20 mouse cellular contexts compared by ENCODE assay signal in the genomic region with DNA sequence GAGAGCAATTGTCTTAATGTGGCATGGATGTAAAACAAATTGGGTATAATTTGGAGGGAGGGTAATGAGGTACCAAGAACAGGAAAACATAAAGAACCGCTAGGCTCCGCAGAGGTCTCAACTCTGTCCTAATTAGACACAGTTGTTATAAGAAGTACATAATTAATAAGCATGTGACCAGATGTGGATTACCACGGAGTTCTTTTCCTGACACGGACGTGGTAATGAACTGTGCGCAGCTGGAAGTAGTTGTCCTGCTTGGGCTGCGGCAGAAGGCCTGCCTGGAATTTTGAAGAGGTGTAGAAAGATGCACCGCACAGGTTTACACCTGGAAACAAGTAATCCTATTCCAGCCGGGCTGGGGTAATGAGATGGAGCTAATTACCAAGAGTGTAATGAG. TPM values are rescaled to one million over a fixed set of nuclear protein-coding genes. Genes with fewer than 3 reads are reported as not detected.
DNase-seq lines count a peak whose midpoint lies in the region; ATAC-seq lines count a peak whose summit lies in the region.
"Had no signal": no experiment of that assay in that cellular context is flagged by ENCODE, and none has a peak within 500 bp of the region (broad histone marks: within the 10 kb centered on the region; RNA-seq: fewer than 3 reads in every experiment).

No protein-coding gene starts in this region.

- no peaks in the 10 kb centered on the region for H3K27me3 ChIP-seq in kidney, embryonic 15.5 days
- no peaks in the 10 kb centered on the region for H3K27me3 ChIP-seq in kidney, embryonic 14.5 days (ENCODE audit: control insufficient read depth, insufficient read depth, low read length)
- H3K27me3 ChIP-seq in embryonic facial prominence, embryonic 14.5 days (replicated peaks; ENCODE audit: control insufficient read depth, insufficient read depth, low read length), result no peaks in the 10 kb centered on the region
- H3K27me3 ChIP-seq in hindbrain, embryonic 15.5 days, result no peaks in the 10 kb centered on the region
- no peaks in the 10 kb centered on the region for H3K27me3 ChIP-seq in midbrain, embryonic 15.5 days (replicated peaks)
- H3K27me3 ChIP-seq: stomach, embryonic 15.5 days had no signal

- H3K9me3 ChIP-seq in kidney, embryonic 15.5 days (replicated peaks), result no peaks in the 10 kb centered on the region
- H3K9me3 ChIP-seq in kidney, embryonic 14.5 days (ENCODE audit: control insufficient read depth, low read length), result no peaks in the 10 kb centered on the region
- no peaks in the 10 kb centered on the region for H3K9me3 ChIP-seq in embryonic facial prominence, embryonic 14.5 days (ENCODE audit: control insufficient read depth, low read length)
- no peaks in the 10 kb centered on the region for H3K9me3 ChIP-seq in hindbrain, embryonic 15.5 days
- H3K9me3 ChIP-seq in midbrain, embryonic 15.5 days, result no peaks in the 10 kb centered on the region
- H3K9me3 ChIP-seq: stomach, embryonic 15.5 days had no signal

- DNase-seq in embryonic facial prominence, embryonic 14.5 days (ENCODE audit: low spot score), result no peak
- DNase-seq in gastrocnemius, postnatal 4 days (ENCODE audit: low spot score in 2 of 2), result no peak
- no peak for DNase-seq in layer of hippocampus, adult 9-11 months
- no peak for DNase-seq in left cerebral cortex, adult 9 months (ENCODE audit: low spot score in 2 of 2)
- DNase-seq: adrenal gland, postnatal 10 days; cerebellum, adult 9-11 months; heart, adult 18-20 months; kidney, postnatal 36 days; liver; lung, adult 2 months; lung, postnatal 4 days; spleen, adult 18-20 months; thymus, postnatal 25 days had no signal

- H3K4me2 ChIP-seq in kidney, embryonic 15.5 days, result no peak overlapping the region
- H3K4me2 ChIP-seq in kidney, embryonic 14.5 days (replicated peaks; ENCODE audit: low read depth, low read length), result no peak overlapping the region
- H3K4me2 ChIP-seq in embryonic facial prominence, embryonic 14.5 days (ENCODE audit: low read depth, low read length), result no peak overlapping the region
- no peak overlapping the region; the same call in 1 of the 2 replicates for H3K4me2 ChIP-seq in hindbrain, embryonic 15.5 days
- no peak overlapping the region for H3K4me2 ChIP-seq in midbrain, embryonic 15.5 days
- H3K4me2 ChIP-seq: stomach, embryonic 15.5 days had no signal

- peaks cover 5% of the 10 kb centered on the region for H3K4me1 ChIP-seq in kidney, embryonic 15.5 days
- no peaks in the 10 kb centered on the region for H3K4me1 ChIP-seq in kidney, embryonic 14.5 days (ENCODE audit: control insufficient read depth, insufficient read depth, low read length)
- H3K4me1 ChIP-seq in embryonic facial prominence, embryonic 14.5 days (ENCODE audit: control insufficient read depth, insufficient read depth, low read length), result no peaks in the 10 kb centered on the region; the same call in 1 of the 2 replicates
- H3K4me1 ChIP-seq in hindbrain, embryonic 15.5 days (replicated peaks), result peaks cover 19% of the 10 kb centered on the region
- peaks cover 6% of the 10 kb centered on the region; the same call in 1 of the 2 replicates for H3K4me1 ChIP-seq in midbrain, embryonic 15.5 days
- H3K4me1 ChIP-seq: stomach, embryonic 15.5 days had no signal

- ATAC-seq in kidney, embryonic 15.5 days (replicated peaks; ENCODE audit: low FRiP score), result 0 out of 2 replicates have a peak, but pooled peaks have one; percentile 6
- no peak for ATAC-seq in kidney, embryonic 14.5 days (ENCODE audit: low FRiP score, low TSS enrichment)
- peak; percentile 55 for ATAC-seq in embryonic facial prominence, embryonic 14.5 days (ENCODE audit: low read depth)
- peak; percentile 71 for ATAC-seq in hindbrain, embryonic 15.5 days (ENCODE audit: low FRiP score, low read depth)
- peak; percentile 53 for ATAC-seq in midbrain, embryonic 15.5 days (replicated peaks)
- ATAC-seq: intestine, embryonic 16.5 days had no signal

- H3K27ac ChIP-seq in kidney, embryonic 15.5 days, result no peak overlapping the region
- no peak overlapping the region for H3K27ac ChIP-seq in kidney, embryonic 14.5 days (ENCODE audit: low read depth, low read length)
- H3K27ac ChIP-seq in embryonic facial prominence, embryonic 14.5 days (replicated peaks; ENCODE audit: low read depth, low read length), result no peak overlapping the region
- 0 out of 2 replicates have a peak overlapping the region, but pooled peaks have one; percentile 64 for H3K27ac ChIP-seq in hindbrain, embryonic 15.5 days (replicated peaks)
- H3K27ac ChIP-seq in midbrain, embryonic 15.5 days, result no peak overlapping the region
- H3K27ac ChIP-seq: stomach, embryonic 15.5 days had no signal

- no peak overlapping the region for H3K4me3 ChIP-seq in kidney, embryonic 15.5 days (replicated peaks)
- H3K4me3 ChIP-seq in kidney, embryonic 14.5 days (ENCODE audit: low read length), result no peak overlapping the region
- no peak overlapping the region for H3K4me3 ChIP-seq in embryonic facial prominence, embryonic 14.5 days (ENCODE audit: low read depth, low read length)
- H3K4me3 ChIP-seq in hindbrain, embryonic 15.5 days, result no peak overlapping the region
- H3K4me3 ChIP-seq in midbrain, embryonic 15.5 days, result no peak overlapping the region
- H3K4me3 ChIP-seq: stomach, embryonic 15.5 days had no signal

- no peaks in the 10 kb centered on the region for H3K36me3 ChIP-seq in kidney, embryonic 15.5 days
- no peaks in the 10 kb centered on the region for H3K36me3 ChIP-seq in kidney, embryonic 14.5 days (ENCODE audit: control insufficient read depth, insufficient read depth, low read length)
- H3K36me3 ChIP-seq in embryonic facial prominence, embryonic 14.5 days (ENCODE audit: control insufficient read depth, insufficient read depth, low read length), result no peaks in the 10 kb centered on the region
- H3K36me3 ChIP-seq in hindbrain, embryonic 15.5 days, result no peaks in the 10 kb centered on the region
- no peaks in the 10 kb centered on the region for H3K36me3 ChIP-seq in midbrain, embryonic 15.5 days (replicated peaks)
- H3K36me3 ChIP-seq: stomach, embryonic 15.5 days had no signal

- no peak overlapping the region for H3K9ac ChIP-seq in kidney, embryonic 15.5 days
- H3K9ac ChIP-seq in kidney, embryonic 14.5 days (ENCODE audit: low read depth, low read length), result no peak overlapping the region
- H3K9ac ChIP-seq in embryonic facial prominence, embryonic 14.5 days (ENCODE audit: low read depth, low read length), result no peak overlapping the region
- no peak overlapping the region for H3K9ac ChIP-seq in hindbrain, embryonic 15.5 days
- no peak overlapping the region for H3K9ac ChIP-seq in midbrain, embryonic 15.5 days
- H3K9ac ChIP-seq: stomach, embryonic 15.5 days had no signal

- 69% methylated on average over 9 of the region's 9 CpGs for WGBS in kidney, embryonic 15.5 days
- 69% methylated on average over 9 of the region's 9 CpGs for WGBS in kidney, embryonic 14.5 days
- 36% methylated on average over 9 of the region's 9 CpGs for WGBS in embryonic facial prominence, embryonic 14.5 days
- WGBS in hindbrain, embryonic 15.5 days, result 52% methylated on average over 9 of the region's 9 CpGs
- WGBS in midbrain, embryonic 15.5 days, result 53% methylated on average over 9 of the region's 9 CpGs

RNA-seq across cellular contexts. Expression of gene Lrguk, which starts 51.4 kb away (rescaled TPM):
- polyA plus RNA-seq in kidney, embryonic 15.5 days (2015; fragmentation: Nextera tagmentation; extraction: Ambion mirVana), result 1.1 and 1.3 TPM in 2 replicates
- 1.3 and 2.0 TPM in 2 replicates for polyA plus RNA-seq in kidney, embryonic 14.5 days (2014; fragmentation: Nextera tagmentation; extraction: Ambion mirVana)
- 1.1 and 1.6 TPM in 2 replicates for polyA plus RNA-seq in embryonic facial prominence, embryonic 14.5 days (2014; fragmentation: Nextera tagmentation; extraction: Ambion mirVana)
- 1.00 and 1.1 TPM in 2 replicates for polyA plus RNA-seq in hindbrain, embryonic 15.5 days (2015; fragmentation: Nextera tagmentation; extraction: Ambion mirVana)
- polyA plus RNA-seq in midbrain, embryonic 15.5 days (2015; fragmentation: Nextera tagmentation; extraction: Ambion mirVana), result 0.54 and 0.96 TPM in 2 replicates
- total RNA-seq in gastrocnemius, postnatal 4 days (2021), result under 1 TPM; 0.10 to 0.26 TPM
- total RNA-seq: monocyte, adult 5-6 weeks had no signal
